Mouse (Mus musculus): ENCODE data around the gene Dnaaf1.

Dnaaf1 gene

DNA sequence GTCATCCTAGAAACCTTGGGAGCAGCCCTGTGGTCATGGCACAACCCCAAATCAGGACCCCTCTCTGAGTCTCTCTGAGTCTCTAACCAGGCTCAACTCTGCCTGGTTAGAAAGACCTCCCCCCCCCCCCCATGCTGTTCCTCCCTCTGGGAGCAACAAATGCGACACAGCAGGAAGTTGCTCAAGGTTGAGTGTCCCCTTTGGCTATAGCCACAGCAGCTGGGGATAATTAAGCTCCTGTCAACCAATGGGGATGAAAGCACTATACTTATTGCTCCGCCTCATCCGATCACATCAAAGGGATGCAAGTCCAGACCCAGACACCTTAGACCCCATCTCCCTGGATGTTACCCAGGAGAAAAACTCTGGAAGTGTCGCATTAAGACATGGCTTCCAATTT, 47.5 kb downstream of the Dnaaf1 start:
- peak; percentile 92 for DNase-seq (ENCODE audit: low read depth, low spot score)

DNA sequence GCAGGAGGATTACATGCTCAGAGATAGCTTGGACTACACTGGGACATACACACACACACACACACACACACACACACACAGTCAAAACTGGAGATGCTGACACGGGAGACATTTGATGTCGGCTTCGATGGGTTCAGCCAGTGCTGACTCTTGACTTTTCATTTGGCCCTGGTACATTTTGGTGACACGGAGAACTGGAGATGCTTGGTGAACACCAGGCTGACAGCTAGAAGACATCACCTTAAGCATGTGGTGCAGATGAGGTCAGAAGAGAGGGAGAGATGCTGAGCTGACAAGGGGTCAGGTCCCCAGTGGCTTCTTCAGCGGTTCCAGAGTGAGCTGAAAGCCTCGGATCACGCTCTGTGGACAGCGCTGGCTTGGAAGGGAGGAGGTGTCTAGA, 48.0 kb downstream of the Dnaaf1 start:
- no peak for DNase-seq (ENCODE audit: low read depth, low spot score)

DNA sequence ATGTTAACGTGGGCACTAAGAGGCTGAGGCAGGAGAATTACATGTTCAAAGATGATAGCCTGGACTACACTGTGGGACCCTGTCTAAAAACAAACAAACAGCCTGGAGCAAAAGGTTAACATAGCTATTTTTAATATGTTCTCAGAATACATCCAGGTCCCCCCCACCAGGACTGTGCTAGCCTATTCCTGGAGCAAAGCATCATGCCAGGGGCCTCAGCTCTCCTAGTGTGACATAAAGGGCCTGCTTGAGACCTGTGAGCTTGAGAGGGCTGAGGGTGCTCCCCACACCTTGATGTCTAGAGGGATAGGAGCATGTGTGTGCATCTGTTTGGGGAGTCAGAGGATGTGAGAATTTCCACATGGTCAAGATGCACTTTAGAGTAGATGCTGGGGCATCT, 48.7 kb downstream of the Dnaaf1 start:
- no peak for DNase-seq (ENCODE audit: low read depth, low spot score)

DNA sequence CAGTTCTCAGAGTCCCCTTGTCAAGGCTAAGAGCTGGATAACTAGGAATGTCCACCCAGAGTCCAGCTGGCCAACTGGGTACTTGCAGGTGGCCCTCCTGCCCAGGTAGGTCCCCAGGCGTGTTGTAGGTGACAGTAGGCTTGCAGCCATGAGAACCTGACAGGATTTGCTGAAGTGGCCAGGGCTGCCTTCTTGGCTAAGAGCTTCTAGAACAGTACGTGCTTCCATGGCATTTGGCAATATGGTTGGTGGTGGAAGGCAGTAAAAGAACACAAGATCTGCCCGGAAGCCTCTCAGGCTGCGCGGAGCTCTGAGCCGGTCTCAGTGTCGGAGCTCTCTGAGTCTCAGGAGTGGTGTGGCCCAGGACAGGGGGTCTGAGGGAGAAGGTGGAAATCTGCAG, 49.9 kb downstream of the Dnaaf1 start:
- DNase-seq (ENCODE audit: low read depth, low spot score): no peak

DNA sequence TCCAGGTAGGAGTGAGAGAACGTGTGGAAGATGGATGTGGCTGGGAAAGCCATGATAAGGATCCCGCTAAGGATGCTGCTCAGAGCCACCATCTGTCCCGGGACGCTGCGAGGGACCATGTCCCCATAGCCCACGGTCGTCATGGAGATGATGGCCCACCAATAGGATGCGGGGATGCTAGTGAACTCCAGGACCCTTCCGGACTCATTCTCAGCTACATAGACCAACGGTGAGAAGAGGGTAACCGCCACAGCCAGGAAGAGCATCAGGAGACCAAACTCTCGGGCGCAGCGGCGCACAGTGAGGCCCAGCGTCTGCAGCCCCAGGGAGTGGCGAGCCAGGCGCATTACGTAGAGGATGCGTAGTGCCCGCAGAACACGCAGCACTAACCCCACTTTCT, 50.8 kb downstream of the Dnaaf1 start:
- DNase-seq (ENCODE audit: low read depth, low spot score): peak; percentile 53

DNA sequence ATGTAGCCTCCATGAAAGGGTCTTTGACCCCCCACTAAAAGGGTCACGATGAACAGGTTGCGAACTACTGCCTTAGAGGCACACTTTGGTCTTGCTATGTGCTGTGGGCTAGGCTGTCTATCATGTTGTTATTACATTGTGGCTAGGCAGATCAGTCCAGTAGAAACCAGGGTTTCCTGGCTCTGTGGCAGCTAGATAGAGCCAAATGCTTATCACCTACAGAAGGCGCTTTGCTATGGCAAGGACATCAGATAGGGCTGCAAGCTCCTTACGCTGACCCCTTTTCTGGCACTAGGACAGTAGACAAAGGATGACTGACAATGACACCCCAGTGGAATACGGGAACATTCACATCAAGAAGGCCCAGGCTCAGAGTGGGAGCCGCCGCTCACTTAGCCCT, 52.2 kb downstream of the Dnaaf1 start:
- no peak for DNase-seq (ENCODE audit: low read depth, low spot score)

DNA sequence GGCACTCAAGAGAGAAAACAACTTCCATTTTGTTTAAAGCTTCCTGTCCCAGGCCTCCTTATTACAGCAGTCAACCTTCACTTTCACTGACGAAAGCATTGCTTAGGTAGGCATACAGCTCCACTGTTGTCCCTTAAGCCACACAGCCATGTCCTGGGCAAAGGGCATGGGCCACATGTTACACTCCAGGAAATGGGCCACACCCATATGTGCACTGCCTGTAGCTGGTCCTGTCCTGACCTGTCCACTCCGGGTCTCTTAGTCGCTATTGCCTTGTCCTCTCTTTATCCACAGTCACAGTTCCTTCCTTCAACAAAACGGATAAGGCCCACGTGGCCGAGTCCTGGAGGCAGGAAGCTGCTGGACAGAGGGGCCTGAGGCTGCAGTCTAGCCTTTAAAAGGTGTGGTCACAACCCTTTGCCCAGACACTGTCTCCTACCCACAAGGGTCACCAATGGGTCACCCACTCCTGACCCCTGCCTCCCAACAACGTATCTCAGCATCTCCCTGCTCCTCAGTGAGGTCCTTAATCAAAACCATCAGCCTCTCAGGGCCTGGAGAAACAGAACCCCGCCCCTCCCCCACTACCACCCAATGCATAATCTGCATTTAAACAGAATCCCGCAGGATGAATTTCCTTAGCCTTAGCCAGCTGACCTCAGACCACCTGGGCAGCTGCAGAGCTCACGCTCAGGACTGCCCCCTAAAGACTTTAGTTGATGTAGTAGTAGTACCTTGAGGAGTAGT, 52.8 kb downstream of the Dnaaf1 start:
- peak; percentile 64 for DNase-seq (ENCODE audit: low read depth, low spot score)

DNA sequence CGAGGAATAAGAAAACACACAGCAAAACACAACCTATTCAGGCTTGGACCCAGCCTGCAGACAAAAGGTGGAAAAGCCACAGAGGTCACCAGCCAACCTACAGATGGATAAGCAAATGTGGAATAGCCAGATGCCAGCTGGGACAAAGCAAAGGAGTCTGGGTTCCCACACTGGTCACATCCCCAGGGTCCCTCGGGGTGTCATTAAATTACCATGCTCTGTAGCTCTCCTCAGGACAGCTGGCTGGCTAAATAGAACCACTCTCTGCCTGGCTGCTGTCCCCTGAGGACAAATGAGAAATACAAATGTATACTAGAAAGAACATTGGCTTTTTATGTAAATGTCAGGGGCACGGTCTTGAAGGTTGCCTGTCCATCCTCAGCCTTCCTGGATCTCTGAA, 55.8 kb downstream of the Dnaaf1 start:
- DNase-seq (ENCODE audit: low read depth, low spot score): no peak

DNA sequence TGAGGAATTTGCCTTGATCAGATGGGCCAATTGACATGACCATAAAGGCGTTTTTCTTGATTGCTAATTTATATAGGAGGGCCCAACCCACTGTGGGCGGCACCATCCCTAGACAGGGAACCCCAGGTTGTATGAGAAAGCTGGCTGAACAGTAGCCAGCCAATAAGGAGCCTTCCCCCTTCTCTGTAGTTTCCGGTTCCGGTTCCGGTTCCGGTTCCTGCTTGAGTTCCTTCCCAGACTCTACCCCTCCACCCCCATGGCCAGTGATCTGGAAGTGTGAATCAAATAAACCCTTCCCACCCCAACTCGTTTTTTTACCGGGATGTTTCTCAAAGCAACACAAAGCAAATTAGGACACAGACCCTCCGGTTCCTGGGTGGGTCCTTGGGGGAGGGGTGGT, 57.2 kb downstream of the Dnaaf1 start:
- peak; percentile 54 for DNase-seq (ENCODE audit: low read depth, low spot score)

DNA sequence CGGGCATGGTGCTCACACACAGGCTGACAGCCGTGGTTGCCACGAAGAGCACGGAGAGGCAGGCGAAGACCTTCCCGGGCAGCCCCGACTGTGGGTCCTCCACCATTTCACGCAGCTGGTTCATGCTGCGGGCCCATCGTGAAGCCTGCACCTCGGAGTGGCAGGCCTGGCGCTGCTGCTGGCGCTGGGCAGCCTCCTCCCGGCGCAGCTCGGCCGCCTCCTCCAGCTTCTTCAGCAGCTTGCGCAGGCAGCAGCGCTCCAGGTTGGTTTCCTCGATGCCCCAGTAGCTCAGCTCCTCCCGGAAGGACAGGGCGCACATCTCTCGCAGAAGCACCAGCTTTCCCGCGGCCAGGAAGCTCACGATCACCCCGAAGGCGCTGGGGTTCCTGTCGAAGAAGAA, 57.9 kb downstream of the Dnaaf1 start:
- peak; percentile 60 for DNase-seq (ENCODE audit: low read depth, low spot score)

DNA sequence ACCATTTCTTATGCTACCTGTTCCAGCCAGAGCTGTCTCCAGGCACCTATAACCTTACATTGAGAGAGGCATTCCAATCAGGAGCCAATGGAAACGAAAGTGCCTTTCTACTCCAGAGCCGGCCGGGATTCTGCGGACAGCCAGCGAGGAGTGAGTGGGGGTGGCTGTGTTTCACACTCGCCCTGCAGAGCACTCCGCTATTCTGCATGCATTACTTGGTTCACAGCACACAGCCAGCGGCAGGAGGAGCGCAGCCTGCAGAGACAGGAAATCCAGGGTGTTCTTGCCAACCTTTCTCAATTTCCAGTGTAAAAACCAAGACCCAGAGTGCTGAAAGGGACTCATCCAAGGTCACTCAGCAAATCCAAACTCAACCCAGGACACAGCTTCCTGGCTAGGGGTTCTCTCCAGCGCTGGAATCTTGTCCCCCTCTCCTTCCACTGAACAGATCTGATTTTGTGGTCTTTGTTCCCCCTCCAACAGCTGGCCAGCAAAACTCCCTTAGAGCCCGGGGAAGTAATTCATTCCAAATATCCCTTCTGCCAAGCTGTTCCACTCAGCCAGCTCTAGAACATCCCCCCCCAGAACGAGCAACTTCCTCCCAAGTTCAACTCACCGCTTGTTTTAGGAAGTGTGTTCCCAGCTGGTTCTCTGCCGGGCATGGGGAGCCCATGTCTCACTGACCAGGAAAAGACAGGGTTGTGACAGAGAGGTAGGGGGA, 59.7 kb downstream of the Dnaaf1 start:
- no peak for DNase-seq (ENCODE audit: low read depth, low spot score)

DNA sequence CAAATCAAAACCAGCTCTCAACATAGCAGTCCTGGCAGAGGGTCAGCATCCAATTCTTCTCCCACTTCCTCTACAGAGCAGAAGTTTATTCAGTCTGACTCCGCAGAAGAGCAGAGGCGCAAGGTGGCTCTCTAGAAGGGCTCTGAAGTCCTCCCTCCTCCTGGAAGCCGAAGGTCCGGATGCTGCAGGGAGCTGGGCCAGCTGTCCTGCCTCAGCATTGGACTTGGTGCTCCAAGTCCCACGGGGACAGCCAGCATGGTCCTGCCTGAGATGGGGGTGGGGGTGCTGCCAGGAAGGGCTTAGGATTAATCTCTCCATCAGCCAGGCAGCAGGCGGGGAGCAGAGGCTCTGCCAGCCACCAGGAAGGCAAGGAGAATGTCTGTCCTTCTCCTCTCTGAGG, 60.3 kb downstream of the Dnaaf1 start, which contains the start of gene Kcng4:
TSS of gene Kcng4 (minus strand) at position 303 of the 400 bp plus-strand sequence.
- no peak for DNase-seq (ENCODE audit: low read depth, low spot score)

DNA sequence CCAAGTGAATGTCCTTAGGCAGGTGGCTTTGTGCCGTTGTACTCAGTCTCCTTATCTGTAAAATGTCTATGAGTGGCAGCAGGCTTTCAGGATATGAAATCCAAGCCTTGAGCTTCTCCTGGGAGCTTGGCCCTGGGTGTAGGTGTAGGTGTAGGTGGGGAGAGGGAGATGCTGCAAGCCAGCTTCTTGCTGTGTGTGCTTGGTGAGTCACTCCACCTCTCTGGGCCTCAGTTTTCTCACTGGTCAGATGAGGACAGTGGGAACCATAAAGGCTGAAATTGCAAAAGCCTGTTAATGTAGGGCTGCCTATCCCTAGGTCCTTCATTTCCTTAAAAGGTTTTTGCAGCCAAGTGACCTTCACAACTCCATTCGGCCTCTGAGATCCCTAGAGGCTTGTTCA, 60.9 kb downstream of the Dnaaf1 start:
- no peak for DNase-seq (ENCODE audit: low read depth, low spot score)

DNA sequence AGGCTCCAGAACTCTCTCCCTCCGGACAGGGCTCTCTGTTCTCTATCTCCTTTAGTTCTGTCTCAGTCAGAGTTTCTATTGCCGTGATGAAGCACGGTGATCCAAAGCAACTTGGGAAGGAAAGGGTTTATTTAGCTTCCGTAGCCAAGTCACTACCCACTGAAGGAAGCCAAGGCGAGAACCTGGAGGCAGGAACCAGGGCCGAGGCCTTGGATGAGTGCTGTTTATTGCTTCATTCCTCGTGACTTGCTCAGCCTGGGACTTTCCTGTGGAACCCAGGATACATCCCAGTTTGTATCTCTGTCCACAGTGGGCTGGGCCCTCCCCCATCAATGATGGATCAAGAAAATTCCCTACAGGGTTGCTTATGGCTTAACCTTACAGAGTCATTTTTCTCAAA, 61.7 kb downstream of the Dnaaf1 start:
- no peak for DNase-seq (ENCODE audit: low read depth, low spot score)

DNA sequence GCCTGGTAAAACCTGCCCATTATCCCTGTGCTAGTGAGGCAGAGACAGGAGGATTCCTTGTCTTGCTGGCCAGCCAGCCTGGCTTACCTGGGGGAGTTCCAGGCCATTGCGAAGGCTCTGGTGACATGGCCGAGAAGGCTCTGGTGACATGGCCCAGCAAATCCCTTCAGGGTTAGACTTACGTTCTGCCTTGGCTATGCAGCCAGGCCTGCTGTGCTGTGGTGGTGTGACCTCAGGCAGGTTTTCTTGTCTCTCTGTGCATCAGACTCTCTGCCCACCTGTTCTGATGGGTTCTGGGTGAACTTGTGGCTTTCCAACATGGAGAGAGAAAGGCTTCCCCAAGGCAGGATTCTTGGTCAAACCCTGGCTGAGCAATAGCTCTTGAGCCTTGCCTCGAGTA, 62.3 kb downstream of the Dnaaf1 start:
- no peak for DNase-seq (ENCODE audit: low read depth, low spot score)

DNA sequence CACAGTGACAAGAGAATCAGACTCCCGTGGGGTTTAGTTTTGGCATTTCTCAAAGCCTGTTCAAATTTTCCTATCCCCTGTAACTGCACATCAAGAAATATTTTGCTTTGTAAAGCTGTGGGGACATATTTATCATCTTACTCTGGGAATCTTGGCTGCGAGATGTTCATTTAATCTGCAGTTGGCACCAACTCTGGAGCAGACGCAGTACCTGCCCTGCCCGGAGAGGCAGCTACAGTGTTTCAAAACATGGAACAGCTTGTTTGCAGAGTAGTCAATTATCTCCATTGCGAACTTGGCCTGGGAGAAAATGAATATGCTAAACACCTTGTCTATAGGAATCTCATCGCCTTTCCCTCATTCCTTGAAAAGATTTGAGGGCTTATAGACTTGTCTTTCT, 63.2 kb downstream of the Dnaaf1 start:
- no peak for DNase-seq (ENCODE audit: low read depth, low spot score)

DNA sequence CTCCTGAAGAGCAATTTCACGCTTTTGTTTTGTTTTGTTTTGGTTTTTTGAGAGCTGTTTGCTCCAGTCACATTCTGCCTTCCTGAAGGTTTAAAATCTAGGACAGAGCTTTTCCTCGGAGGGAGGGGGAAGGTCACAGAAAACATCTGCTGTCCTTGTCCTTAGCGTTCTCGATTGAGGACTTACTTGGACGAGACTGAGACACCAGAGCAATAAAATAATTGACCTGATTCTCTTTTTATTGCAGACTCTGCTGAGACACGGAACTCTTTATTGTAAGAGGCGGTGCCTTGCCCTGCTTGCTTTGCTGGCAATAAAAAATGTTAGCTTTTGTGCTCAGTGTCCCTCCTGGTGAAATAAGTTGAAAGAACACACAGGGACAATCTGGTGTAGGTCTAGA, 64.8 kb downstream of the Dnaaf1 start:
- no peak for DNase-seq (ENCODE audit: low read depth, low spot score)

DNA sequence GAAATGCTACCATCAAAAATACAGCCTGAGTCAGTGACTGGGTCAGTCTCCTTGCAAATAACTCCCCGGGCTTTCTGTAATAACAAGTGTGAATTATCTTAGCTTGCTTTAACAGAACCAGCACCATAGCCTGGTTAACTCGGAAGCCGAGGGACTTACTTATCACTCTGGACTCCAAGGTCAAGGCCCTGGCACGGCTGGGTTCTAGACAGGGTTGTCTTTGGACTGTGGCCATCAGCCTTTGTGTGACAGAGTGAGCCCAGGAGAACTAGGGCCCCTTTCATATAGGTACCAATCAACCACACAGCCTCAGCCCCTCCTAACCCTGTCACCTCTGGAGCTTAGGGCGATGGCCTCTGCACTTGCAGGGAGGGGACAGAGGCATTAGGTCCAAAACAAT, 66.0 kb downstream of the Dnaaf1 start:
- DNase-seq (ENCODE audit: low read depth, low spot score): no peak

DNA sequence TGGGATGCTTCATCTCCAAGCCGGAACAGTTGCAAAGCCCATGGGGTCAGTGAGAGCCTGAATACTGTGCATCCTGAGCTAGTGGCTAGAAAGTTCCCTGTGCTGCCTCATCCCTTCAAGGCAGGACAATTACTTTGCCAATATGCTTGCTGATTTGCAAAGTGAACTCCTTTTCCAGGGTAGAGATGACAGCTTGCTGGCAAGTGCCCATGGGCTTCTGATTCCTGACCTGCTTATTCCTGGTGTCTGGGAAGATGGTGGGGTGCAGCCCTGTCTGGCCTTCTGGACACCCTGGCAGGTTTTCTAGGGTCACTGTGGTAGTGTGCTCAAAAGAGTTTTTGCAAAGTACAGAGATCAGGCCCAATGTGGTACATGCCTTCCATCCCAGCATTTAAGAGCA, 67.9 kb downstream of the Dnaaf1 start:
- DNase-seq (ENCODE audit: low read depth, low spot score): no peak

DNA sequence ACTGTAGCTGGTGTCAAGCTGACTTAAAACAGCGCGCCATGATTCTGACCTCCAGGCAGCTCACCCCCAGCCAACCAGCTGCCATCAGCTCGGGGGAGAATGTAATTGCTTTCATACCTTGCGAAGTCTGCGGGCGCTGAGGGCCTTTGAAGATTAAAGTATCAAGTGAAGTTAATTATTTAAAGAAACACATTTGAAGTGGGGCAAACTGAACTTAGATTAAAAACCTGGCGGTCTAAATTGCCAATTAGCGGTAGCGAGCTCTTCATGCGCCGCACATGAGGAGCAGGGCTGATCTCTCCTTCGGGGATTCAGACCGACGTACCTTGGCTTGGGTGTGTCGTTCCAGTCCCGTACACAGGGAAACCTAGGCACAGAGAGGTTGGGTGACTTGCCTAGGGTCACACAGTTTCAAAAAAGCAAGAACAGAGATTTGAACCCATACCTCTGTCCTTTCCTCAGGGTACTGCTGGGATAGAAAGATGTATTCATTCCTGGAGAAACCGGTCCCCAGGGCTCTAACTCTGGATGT, 69.5 kb downstream of the Dnaaf1 start:
- no peak for DNase-seq (ENCODE audit: low read depth, low spot score)

DNA sequence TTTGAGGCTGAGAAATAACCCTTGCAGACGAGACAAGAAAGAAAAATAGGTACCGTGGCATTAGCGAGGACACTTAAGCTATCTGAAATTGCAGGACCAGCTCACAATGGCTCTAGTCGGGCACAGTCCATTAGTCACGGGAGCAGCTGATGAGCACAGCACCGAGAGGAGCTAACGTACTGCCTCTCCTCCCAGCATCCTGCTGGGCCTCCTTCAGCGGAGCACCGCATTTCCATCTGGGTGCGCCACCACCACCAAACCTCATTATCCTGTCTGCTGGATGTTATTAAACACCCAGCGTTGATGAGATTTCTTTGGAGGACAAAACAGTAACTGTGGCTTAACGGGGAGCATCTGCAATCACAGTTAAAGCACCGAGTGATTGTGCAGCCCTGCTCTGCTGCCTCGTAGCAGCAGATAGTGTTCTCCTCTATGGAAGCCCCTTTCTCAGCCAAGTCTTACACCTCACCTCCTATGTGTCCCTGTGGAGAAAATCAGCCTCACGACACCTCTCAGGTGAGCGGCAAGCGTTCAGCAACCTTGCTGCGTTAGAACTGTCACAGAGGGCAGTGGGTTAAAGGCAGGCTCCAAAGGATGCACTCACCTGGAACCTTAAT, 70.1 kb downstream of the Dnaaf1 start:
- DNase-seq (ENCODE audit: low read depth, low spot score): no peak

DNA sequence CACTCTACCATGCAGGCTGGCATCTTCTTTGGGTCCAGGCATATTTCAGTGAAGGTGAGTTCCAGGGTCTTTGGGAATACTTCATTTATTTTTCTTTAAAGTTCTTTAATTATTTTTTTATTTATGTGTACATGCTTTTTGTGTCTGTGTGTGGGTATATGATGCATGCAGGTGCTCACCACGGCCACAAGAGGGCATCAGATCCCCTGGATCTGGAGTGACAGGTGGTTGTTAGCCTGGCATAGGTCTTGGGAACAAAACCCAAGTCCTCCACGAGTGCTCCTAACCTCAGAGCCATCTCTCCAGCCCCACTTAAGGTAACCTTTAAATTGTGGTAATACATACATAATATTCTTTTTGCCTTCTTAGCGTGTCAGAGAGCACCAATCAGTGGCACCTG, 71.2 kb downstream of the Dnaaf1 start:
- DNase-seq (ENCODE audit: low read depth, low spot score): peak; percentile 70

DNA sequence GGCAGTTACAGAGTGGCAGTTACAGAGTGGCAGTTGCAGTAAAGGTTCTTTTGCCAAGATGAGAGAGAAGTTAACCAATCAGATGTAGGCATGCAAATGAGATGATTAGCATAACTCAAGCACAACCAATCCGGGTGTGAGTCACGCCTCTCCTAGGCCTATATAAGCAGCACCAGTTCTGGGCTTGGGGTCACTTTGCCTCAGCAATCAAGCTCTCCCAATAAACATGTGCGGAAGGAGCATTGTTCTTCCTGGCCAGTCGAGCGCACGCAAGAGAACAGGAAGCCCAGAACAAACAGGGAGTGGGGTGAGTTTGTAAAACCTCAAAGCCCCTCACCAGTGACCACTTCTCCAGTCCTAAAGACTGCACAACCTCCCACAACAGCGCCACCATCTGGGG, 71.8 kb downstream of the Dnaaf1 start:
- peak; percentile 33 for DNase-seq (ENCODE audit: low read depth, low spot score)
